Mouse (Mus musculus) bone marrow, adult 2 months (tissue): ENCODE results near the gene Speer4e. TPM values are rescaled to one million over a fixed set of nuclear protein-coding genes. Genes with fewer than 3 reads are reported as not detected.
"Not testable (repeated sequence)": the region's sequence is repeated elsewhere in the genome, so short reads cannot be mapped to it uniquely, and the experiment has no call there.

ENCODE experiments used
- H3K27ac ChIP-seq: fragments of 200-500 bp; 2 replicates; pipeline ENCODE4 v1.5.1; 2012; ENCODE audit warnings: low read depth, mild to moderate bottlenecking, control low read depth, inconsistent platforms, low read length; ENCODE audit not compliant: control insufficient read depth, poor library complexity, insufficient read depth
- H3K4me1 ChIP-seq: fragments of 200-500 bp; 2 replicates; pipeline ENCODE4 v1.6.1; 2011; ENCODE audit warnings: low read length; ENCODE audit not compliant: control insufficient read depth, insufficient read depth
- H3K4me3 ChIP-seq: fragments of 200-500 bp; replicated peaks from 2 replicates; pipeline ENCODE3; 2011; ENCODE audit warnings: mild to moderate bottlenecking, low read depth, low read length, control low read depth; ENCODE audit not compliant: control insufficient read depth
- WGBS: fragments of 180-500 bp; shearing (Covaris S2); methylation state at CpG from one replicate; pipeline ENCODE4 v1.1.7; 2018; 5-methylcytosine and 5-hydroxymethylcytosine counted together
- polyA plus RNA-seq: library from polyadenylated mRNA; stranded (reverse); fragments of >200 nt; gene quantifications from 2 replicates; pipeline ENCODE4 v1.2.4, GENCODE M21; 2011; ENCODE audit warnings: low replicate concordance; ENCODE audit not compliant: missing spikeins, insufficient read depth, insufficient read length

Speer4e gene
- not detected in 2 replicates for polyA plus RNA-seq

DNA sequence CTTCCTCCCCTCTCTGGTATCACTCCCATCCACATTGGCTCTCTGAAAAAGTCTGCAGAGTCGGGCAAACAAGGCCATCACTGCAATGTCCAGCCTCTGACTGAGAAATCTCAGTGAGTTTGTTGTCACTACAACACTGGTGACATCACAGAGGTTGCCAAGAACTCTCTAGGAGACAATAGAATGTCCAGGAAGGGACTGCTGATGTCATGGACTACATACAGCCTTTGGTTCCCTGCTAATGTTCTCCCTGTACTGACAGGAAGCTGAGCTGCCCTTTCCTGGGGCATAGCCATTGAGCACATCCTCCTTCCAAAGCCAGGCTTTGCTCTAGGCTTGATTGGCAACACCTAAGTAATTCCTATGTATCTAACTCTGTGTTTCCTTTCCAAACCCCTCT, at the start of gene Speer4e:
Gene Speer4e, minus strand, starts transcription at position 101 of the 400 bp plus-strand sequence.
- not testable (repeated sequence) for H3K4me1 ChIP-seq, H3K4me3 ChIP-seq, H3K27ac ChIP-seq
- 29% methylated on average over 1 of the region's 1 CpGs for WGBS

DNA sequence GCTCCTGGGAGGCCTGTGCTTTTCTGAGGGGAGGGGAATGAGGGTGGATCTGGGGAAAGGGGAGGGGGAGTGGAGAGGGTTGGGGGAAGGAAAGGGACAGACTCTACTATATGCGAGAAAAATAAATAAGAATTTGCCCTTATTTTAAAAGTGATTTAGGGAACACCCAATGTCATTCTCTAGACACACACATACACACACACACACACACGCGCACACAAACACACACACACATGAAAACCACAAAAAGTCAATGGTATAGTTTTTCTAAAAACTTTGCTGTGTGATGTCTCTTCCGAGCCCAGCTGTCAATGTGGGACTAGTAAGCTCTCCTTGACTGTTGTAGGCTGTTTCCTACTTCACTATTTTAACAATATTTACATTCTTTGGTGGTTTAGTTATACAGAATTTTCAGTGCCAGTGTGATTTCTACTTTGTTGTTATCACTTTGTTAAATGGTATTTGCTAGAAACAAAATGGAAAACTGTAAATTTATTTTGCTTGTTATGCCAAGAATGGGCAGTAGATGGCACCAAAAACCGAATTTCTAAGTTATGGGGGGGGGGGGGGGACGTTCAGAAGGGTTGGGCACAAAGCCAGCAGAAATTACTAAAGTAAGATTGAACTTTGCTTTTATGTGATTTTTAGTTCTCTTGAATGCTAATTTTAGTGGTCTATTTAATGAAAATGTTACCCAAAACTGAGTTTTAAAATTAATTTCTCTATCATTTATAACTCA, 48.6 kb upstream of the Speer4e start:
- not testable (repeated sequence) for H3K4me1 ChIP-seq, H3K4me3 ChIP-seq, H3K27ac ChIP-seq
- 33% methylated on average over 6 of the region's 6 CpGs for WGBS

DNA sequence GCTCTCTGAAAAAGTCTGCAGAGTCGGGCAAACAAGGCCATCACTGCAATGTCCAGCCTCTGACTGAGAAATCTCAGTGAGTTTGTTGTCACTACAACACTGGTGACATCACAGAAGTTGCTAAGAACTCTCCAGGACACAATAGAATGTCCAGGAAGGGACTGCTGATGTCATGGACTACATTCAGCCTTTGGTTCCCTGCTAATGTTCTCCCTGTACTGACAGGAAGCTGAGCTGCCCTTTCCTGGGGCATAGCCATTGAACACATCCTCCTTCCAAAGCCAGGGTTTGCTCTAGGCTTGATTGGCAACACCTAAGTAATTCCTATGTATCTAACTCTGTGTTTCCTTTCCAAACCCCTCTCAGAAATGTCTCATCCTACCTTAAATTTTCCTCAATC, 40.6 kb upstream of the Speer4e start, which contains the start of gene Gm10354:
Gene Gm10354, minus strand, starts transcription at position 101 of the 400 bp plus-strand sequence.
- H3K27ac ChIP-seq, H3K4me1 ChIP-seq, H3K4me3 ChIP-seq: not testable (repeated sequence)
- 34% methylated on average over 1 of the region's 1 CpGs for WGBS

DNA sequence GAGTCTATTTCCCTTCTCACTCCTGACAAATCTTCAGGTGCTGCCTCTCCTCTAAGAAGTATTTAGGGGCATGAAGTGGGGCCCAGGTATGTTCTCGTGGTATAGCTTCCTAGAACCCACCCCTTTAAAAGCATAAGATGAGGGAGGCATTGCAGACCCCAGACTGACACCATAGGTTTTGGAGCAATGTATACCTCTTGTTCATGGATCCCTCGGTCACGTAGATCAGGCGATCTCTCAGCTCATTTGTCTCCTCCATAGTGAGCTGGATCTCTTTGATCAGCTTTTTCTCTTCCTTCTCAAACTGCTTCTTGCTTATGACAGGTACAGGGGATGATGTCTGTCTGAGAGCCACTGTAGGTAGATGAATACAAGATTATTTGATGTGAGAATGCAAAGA, 39.1 kb upstream of the Speer4e start:
- not testable (repeated sequence) for H3K4me1 ChIP-seq, H3K27ac ChIP-seq, H3K4me3 ChIP-seq
- 67% methylated on average over 4 of the region's 4 CpGs for WGBS

DNA sequence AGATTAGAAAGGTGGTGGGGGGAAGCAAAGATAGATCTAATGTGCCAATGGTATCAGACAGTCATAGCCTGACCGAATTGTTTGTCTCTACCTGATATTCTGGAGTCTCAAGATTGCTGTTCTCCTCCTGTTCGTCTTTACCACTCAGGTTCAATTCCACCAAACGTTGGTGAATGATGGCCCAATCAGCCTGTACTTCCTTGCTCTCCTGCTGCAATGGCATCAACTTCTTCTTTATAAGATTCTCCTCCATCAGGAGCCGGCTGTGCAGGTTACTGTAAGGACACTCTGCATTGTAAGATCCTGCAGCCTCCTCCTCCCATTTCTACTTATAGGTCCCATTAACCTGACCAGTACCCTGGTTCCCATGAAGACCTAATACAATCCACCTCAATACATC, 37.1 kb upstream of the Speer4e start:
- 64% methylated on average over 4 of the region's 4 CpGs for WGBS
- H3K4me3 ChIP-seq, H3K4me1 ChIP-seq, H3K27ac ChIP-seq: not testable (repeated sequence)

- not testable (repeated sequence) for H3K4me3 ChIP-seq, H3K4me1 ChIP-seq, H3K27ac ChIP-seq
- WGBS = 67% methylated on average over 3 of the region's 3 CpGs
Observed at GRCm38 (mm10) chr5:14972841-14973240, 34.6 kb upstream of the Speer4e start.

DNA sequence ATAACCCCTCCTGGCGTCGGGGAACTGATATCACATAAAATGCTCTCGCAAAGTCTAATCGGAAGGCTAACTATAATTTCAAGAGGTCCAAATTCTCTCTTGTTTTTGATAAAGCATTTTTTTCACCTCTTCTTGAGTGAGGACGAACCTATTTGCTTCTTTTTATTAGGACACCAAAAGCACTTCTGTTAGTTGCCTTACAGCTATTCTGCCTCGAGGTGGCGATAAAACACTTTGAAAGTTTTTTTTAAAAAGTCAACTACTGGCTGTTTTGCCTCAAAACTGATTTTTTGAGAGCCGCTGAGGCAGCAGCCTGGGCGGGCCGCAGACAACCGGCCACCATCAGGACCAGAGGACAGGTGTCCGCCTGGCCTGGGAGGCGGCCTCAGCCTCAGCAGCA, 25.6 kb upstream of the Speer4e start:
- H3K27ac ChIP-seq, H3K4me3 ChIP-seq: not testable (repeated sequence)
- WGBS = 75% methylated on average over 13 of the region's 13 CpGs

GRCm38 (mm10) chr5:14961502-14961901, 23.3 kb upstream of the Speer4e start:
- H3K27ac ChIP-seq, H3K4me3 ChIP-seq, H3K4me1 ChIP-seq: not testable (repeated sequence)
- 70% methylated on average over 4 of the region's 4 CpGs for whole genome bisulfite sequencing

More for the DNA sequence above, 25.6 kb upstream of the Speer4e start:
- not testable (repeated sequence) for H3K4me1 ChIP-seq

DNA sequence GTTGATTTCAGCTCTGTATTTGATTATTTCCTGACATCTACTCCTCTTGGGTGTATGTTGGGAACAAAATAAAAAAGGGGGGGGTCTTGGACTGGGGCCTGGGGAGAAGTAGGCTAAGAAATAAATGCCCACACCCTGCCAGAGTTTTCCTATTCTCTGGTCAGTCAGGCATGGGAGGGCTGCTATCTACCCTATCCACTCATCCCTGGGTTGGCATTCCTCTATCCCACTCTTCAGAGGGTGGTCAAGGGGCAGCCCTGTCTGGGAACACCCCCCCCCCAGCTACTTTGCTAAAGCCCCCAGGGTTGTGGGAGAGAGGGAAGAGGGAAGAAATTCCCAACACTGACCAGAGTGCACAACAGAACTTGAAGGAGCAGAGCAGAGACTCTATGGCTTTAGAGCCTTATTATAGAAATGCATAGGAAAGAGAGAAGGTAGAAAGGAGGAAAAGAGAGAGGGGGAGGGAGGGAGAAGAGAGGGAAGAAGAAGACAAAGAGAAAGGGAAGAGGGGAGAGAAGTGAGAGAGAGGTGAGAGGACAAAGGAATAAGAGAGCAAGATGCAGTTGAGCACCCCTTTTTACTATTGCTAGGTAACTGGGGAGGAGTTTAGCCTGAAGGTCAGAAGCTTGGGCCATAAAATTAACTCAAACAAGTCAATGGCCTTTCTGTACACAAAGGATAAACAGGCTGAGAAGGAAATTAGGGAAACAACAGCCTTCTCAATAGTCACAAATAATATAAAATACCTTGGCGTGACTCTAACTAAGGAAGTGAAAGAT, 17.9 kb upstream of the Speer4e start:
- H3K4me3 ChIP-seq, H3K4me1 ChIP-seq, H3K27ac ChIP-seq: not testable (repeated sequence)
- WGBS = 84% methylated on average over 1 of the region's 1 CpGs

GRCm38 (mm10) chr5:14953587-14953986, 15.4 kb upstream of the Speer4e start:
- not testable (repeated sequence) for H3K4me3 ChIP-seq, H3K27ac ChIP-seq, H3K4me1 ChIP-seq

DNA sequence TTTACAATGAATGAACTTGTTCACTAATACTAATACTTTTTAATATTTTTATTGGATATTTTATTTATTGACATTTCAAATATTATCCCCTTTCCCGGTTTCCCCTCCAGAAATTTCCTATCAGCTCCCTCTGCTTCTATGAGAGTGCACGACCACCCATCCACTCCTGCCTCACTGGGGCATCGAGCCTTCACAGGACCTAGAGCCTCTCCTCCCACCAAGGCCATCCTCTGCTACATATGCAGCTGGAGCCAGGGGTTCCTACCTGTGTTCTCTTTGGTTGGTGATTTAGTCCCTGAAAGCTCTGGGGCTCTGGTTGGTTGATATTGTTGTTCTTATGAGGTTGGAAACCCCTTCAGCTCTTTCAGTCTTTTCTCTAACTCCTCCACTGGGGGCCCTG, 14.5 kb upstream of the Speer4e start:
- 62% methylated on average over 3 of the region's 3 CpGs for WGBS
- H3K4me1 ChIP-seq, H3K27ac ChIP-seq, H3K4me3 ChIP-seq: not testable (repeated sequence)

DNA sequence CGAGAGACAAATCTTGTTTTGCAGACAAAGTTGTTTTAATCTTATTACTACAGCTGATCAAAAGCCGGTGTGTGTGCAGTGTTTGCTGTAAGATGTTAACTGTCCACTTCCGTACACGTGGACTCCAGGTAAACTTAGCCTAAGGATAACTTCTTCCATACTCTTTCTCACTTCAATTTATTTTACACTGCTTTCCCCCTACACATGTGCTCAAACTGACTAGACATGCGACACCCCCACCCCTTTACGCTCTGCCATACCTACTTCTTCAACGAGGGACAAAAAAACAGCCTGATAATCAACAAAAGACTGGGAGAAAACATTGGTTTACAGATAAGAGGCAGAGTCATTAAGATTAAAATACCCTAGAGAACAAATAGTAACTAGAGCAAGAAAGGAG, 13.6 kb upstream of the Speer4e start:
- not testable (repeated sequence) for H3K4me1 ChIP-seq, H3K27ac ChIP-seq, H3K4me3 ChIP-seq
- 59% methylated on average over 7 of the region's 7 CpGs for whole genome bisulfite sequencing

DNA sequence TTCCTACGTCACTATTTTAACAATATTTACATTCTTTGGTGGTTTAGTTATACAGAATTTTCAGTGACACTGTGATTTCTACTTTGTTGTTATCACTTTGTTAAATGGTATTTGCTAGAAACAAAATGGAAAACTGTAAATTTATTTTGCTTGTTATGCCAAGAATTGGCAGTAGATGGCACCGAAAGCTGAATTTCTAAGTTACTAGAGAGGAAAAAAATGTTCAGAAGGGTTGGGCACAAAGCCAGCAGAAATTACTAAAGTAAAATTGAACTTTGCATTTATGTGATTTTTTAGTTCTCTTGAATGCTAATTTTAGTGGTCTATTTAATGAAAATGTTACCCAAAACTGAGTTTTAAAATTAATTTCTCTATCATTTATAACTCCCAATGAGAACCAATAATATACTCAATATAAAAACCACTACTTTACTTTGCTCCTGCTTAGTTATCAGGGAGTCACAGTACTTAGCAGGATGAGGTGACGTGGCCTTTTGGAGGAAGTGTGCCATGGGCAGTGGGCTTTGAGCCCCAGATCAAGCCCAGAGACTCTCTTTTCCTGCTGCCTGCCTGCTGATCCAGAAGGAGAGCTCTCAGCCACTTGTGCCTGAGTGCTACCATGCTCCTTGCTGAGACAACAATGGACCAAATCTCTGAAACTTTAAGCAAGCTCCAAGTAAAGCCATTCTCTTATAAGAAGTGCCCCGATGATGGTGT, 9.4 kb upstream of the Speer4e start:
- not testable (repeated sequence) for H3K4me3 ChIP-seq, H3K27ac ChIP-seq, H3K4me1 ChIP-seq
- WGBS = 55% methylated on average over 4 of the region's 4 CpGs
